Mouse (Mus musculus) MEL (cell line): ENCODE data around the gene Pimreg.

ENCODE experiments used
- BHLHE40 ChIP-seq: IDR thresholded peaks from 2 replicates; pipeline ENCODE4 v1.6.1; 2012; ENCODE audit warnings: low read depth, mild to moderate bottlenecking, inconsistent platforms, low read length, improper control_type of control experiment, borderline replicate concordance
- CTCF ChIP-seq, 3 experiments: IDR thresholded peaks in 2 of 3; conservative IDR thresholded peaks in 1 of 3; 2 replicates each; pipeline ENCODE4 v1.5.1; 2011 to 2012; ENCODE audit warnings: low read length in 3 of 3, low read depth in 2 of 3, mild to moderate bottlenecking in 2 of 3, improper control_type of control experiment in 1 of 3, inconsistent platforms in 1 of 3, mixed read lengths in 1 of 3, moderate library complexity in 1 of 3; ENCODE audit not compliant: control insufficient read depth in 1 of 3, insufficient read depth in 1 of 3, poor library complexity in 1 of 3, severe bottlenecking in 1 of 3
- E2F4 ChIP-seq: IDR thresholded peaks from 2 replicates; pipeline ENCODE4 v1.6.1; 2011; ENCODE audit warnings: low read depth, low read length, improper control_type of control experiment, borderline replicate concordance
- GATA1 ChIP-seq: IDR thresholded peaks from 2 replicates; pipeline ENCODE4 v1.6.1; 2011; ENCODE audit warnings: low read depth, low read length, improper control_type of control experiment
- HCFC1 ChIP-seq: IDR thresholded peaks from 2 replicates; pipeline ENCODE4 v1.6.1; 2012; ENCODE audit warnings: low read depth, mild to moderate bottlenecking, inconsistent platforms, low read length, improper control_type of control experiment, moderate library complexity
- JUND ChIP-seq: IDR thresholded peaks from 2 replicates; pipeline ENCODE4 v1.6.1; 2011; ENCODE audit warnings: low read depth, mild to moderate bottlenecking, improper control_type of control experiment, low read length
- KAT2A ChIP-seq: conservative IDR thresholded peaks from 2 replicates; pipeline ENCODE4 v1.6.1; 2012; ENCODE audit warnings: low read depth, low read length, improper control_type of control experiment, inconsistent platforms
- MAFK ChIP-seq: IDR thresholded peaks from 2 replicates; pipeline ENCODE4 v1.6.1; 2011; ENCODE audit warnings: low read depth, mild to moderate bottlenecking, low read length, improper control_type of control experiment, borderline replicate concordance
- MAX ChIP-seq: IDR thresholded peaks from 2 replicates; pipeline ENCODE4 v1.6.1; 2011; ENCODE audit warnings: low read length, improper control_type of control experiment
- MXI1 ChIP-seq: IDR thresholded peaks from 2 replicates; pipeline ENCODE4 v1.6.1; 2011; ENCODE audit warnings: mild to moderate bottlenecking, low read depth, low read length, improper control_type of control experiment
- POLR2A ChIP-seq, 2 experiments: IDR thresholded peaks; 2 replicates each; pipeline ENCODE4 v1.6.1; 2011 to 2012; ENCODE audit warnings: low read length in 2 of 2, mild to moderate bottlenecking in 2 of 2, control low read depth in 1 of 2, improper control_type of control experiment in 1 of 2, low read depth in 1 of 2, moderate library complexity in 1 of 2; ENCODE audit not compliant: control insufficient read depth in 1 of 2, insufficient read depth in 1 of 2, poor library complexity in 1 of 2
- RCOR1 ChIP-seq: IDR thresholded peaks from 2 replicates; pipeline ENCODE4 v1.6.1; 2012; ENCODE audit warnings: low read depth, mild to moderate bottlenecking, inconsistent platforms, low read length, improper control_type of control experiment
- TCF12 ChIP-seq: IDR thresholded peaks from 2 replicates; pipeline ENCODE4 v1.6.1; 2014; ENCODE audit warnings: low read depth, mild to moderate bottlenecking, inconsistent platforms, low read length, improper control_type of control experiment, moderate library complexity
- USF2 ChIP-seq, 2 experiments: IDR thresholded peaks; 2 replicates each; pipeline ENCODE4 v1.6.1; 2011 to 2012; ENCODE audit warnings: improper control_type of control experiment in 2 of 2, low read length in 2 of 2, borderline replicate concordance in 1 of 2, inconsistent platforms in 1 of 2, low read depth in 1 of 2, mild to moderate bottlenecking in 1 of 2; ENCODE audit not compliant: insufficient read depth in 1 of 2

- no peak for TF ChIP-seq KAT2A
- TF ChIP-seq RCOR1: no peak
- no peak for TF ChIP-seq CTCF (IDR thresholded peaks at IDR 0.05 in 2 of 3, conservative IDR thresholded peaks at IDR 0.05 in 1 of 3; ENCODE audit: control insufficient read depth in 1 of 3, insufficient read depth in 1 of 3, low read depth in 2 of 3, low read length in 3 of 3, poor library complexity in 1 of 3, severe bottlenecking in 1 of 3)
- TF ChIP-seq TCF12: no peak
- no peak for TF ChIP-seq POLR2A (IDR thresholded peaks at IDR 0.05; ENCODE audit: control insufficient read depth in 1 of 2, insufficient read depth in 1 of 2, low read depth in 1 of 2, low read length in 2 of 2, poor library complexity in 1 of 2)
- no peak for TF ChIP-seq GATA1
- TF ChIP-seq BHLHE40: no peak
- TF ChIP-seq E2F4: no peak
- TF ChIP-seq MAX: no peak
- TF ChIP-seq MXI1: no peak
- no peak for TF ChIP-seq HCFC1
- TF ChIP-seq MAFK: no peak
- TF ChIP-seq JUND: no peak
- no peak for TF ChIP-seq USF2 (IDR thresholded peaks at IDR 0.05; ENCODE audit: borderline replicate concordance in 1 of 2, insufficient read depth in 1 of 2, low read depth in 1 of 2, low read length in 2 of 2)
Measured at GRCm38 (mm10) chr11:72037409-72037808, 4.4 kb upstream of the Pimreg start, which contains the start of gene Aipl1.
